28 mouse cellular contexts compared by ENCODE assay signal in genomic region chr6:15747396-15748155, GRCm38 (mm10). TPM values are rescaled to one million over a fixed set of nuclear protein-coding genes. Genes with fewer than 3 reads are reported as not detected.
A peak's percentile ranks its signal among the peaks of the same experiment; 100 is the strongest.
DNase-seq lines count a peak whose midpoint lies in the region; ATAC-seq and TF ChIP-seq lines count a peak whose summit lies in the region.
"Had no signal": no experiment of that assay in that cellular context is flagged by ENCODE, and none has a peak within 500 bp of the region (broad histone marks: within the 10 kb centered on the region; RNA-seq: fewer than 3 reads in every experiment).

No protein-coding gene starts in this region.

- peaks cover 3% of the 10 kb centered on the region for H3K4me1 ChIP-seq in thymus, adult 2 months (replicated peaks; ENCODE audit: control insufficient read depth, insufficient read depth, low read length)
- H3K4me1 ChIP-seq in kidney, embryonic 14.5 days (ENCODE audit: control insufficient read depth, insufficient read depth, low read length) = no peaks in the 10 kb centered on the region

- H3K9ac ChIP-seq in kidney, embryonic 14.5 days (ENCODE audit: low read depth, low read length) = no peak overlapping the region
- H3K9ac ChIP-seq: embryonic facial prominence, embryonic 12.5 days; forebrain, postnatal 0 days; heart, embryonic 13.5 days; hindbrain, embryonic 14.5 days; intestine, embryonic 15.5 days; limb, embryonic 13.5 days; liver, embryonic 12.5 days; neural tube, embryonic 13.5 days had no signal

- no peak overlapping the region for H3K4me2 ChIP-seq in kidney, embryonic 14.5 days (replicated peaks; ENCODE audit: low read depth, low read length)
- H3K4me2 ChIP-seq: embryonic facial prominence, embryonic 12.5 days; heart, embryonic 13.5 days; hindbrain, embryonic 14.5 days; intestine, embryonic 15.5 days; limb, embryonic 13.5 days; liver, embryonic 12.5 days; neural tube, embryonic 13.5 days had no signal

- 24% methylated on average over 5 of the region's 5 CpGs for WGBS in thymus, adult 2 months
- WGBS in kidney, embryonic 14.5 days = 94% methylated on average over 5 of the region's 5 CpGs

- peak; percentile 22 for DNase-seq in thymus, adult 2 months
- DNase-seq in thymus, adult 18-20 months = no peak
- DNase-seq in splenic B cell, adult 2 months (ENCODE audit: low read depth, low spot score) = peak; percentile 38
- no peak for DNase-seq in right cerebral cortex, postnatal 10 days (ENCODE audit: low spot score in 2 of 2)
- DNase-seq in embryo, embryonic 9.5 days (ENCODE audit: extremely low spot score) = no peak
- DNase-seq: cerebellum, adult 11 months; cerebellum, adult 9-11 months; forebrain, postnatal 0 days; gastrocnemius, postnatal 14 days; heart, adult 11 months; heart, postnatal 14 days; kidney, adult 8-10 months; kidney, postnatal 25 days; lung, adult 18-20 months; lung, postnatal 14 days; midbrain, embryonic 14.5 days; right cerebral cortex, postnatal 4 days had no signal

- no peaks in the 10 kb centered on the region for H3K36me3 ChIP-seq in thymus, adult 2 months (ENCODE audit: control insufficient read depth, insufficient read depth, low read length)
- H3K36me3 ChIP-seq in splenic B cell, adult 2 months (ENCODE audit: control insufficient read depth, insufficient read depth, low read length, poor library complexity, severe bottlenecking) = no peaks in the 10 kb centered on the region; the same call in 1 of the 2 replicates
- no peaks in the 10 kb centered on the region for H3K36me3 ChIP-seq in kidney, embryonic 14.5 days (ENCODE audit: control insufficient read depth, insufficient read depth, low read length)
- H3K36me3 ChIP-seq: embryonic facial prominence, embryonic 12.5 days; intestine, embryonic 15.5 days; liver, embryonic 12.5 days; neural tube, embryonic 13.5 days had no signal

- H3K9me3 ChIP-seq in kidney, embryonic 14.5 days (ENCODE audit: control insufficient read depth, low read length) = no peaks in the 10 kb centered on the region
- H3K9me3 ChIP-seq: embryonic facial prominence, embryonic 12.5 days; heart, embryonic 13.5 days; intestine, embryonic 15.5 days; limb, embryonic 13.5 days; liver, embryonic 12.5 days; neural tube, embryonic 13.5 days had no signal

- TF ChIP-seq POLR2A in thymus, adult 2 months (IDR thresholded peaks at IDR 0.05; ENCODE audit: control insufficient read depth, extremely low read depth, insufficient read depth, low read length, poor library complexity) = no peak

- H3K27me3 ChIP-seq in thymus, adult 2 months (ENCODE audit: control insufficient read depth, insufficient read depth, low read length) = no peaks in the 10 kb centered on the region
- no peaks in the 10 kb centered on the region for H3K27me3 ChIP-seq in splenic B cell, adult 2 months (ENCODE audit: control insufficient read depth, insufficient read depth, low read length, poor library complexity, severe bottlenecking)
- no peaks in the 10 kb centered on the region for H3K27me3 ChIP-seq in kidney, embryonic 14.5 days (ENCODE audit: control insufficient read depth, insufficient read depth, low read length)
- H3K27me3 ChIP-seq: embryonic facial prominence, embryonic 12.5 days; heart, embryonic 13.5 days; intestine, embryonic 15.5 days; limb, embryonic 13.5 days; liver, embryonic 12.5 days; neural tube, embryonic 13.5 days had no signal

- peak; percentile 44 for ATAC-seq in common myeloid progenitor, adult 5-6 weeks (replicated peaks; ENCODE audit: low read depth, poor library complexity, severe bottlenecking)
- ATAC-seq in megakaryocyte-erythroid progenitor cell, adult 5-6 weeks (replicated peaks; ENCODE audit: low FRiP score, low TSS enrichment, poor library complexity, severe bottlenecking) = no peak
- no peak for ATAC-seq in kidney, embryonic 14.5 days (ENCODE audit: low FRiP score, low TSS enrichment)
- ATAC-seq: forebrain, postnatal 0 days; intestine, embryonic 15.5 days; liver, embryonic 12.5 days had no signal

- H3K27ac ChIP-seq in thymus, adult 2 months (ENCODE audit: control insufficient read depth, insufficient read depth, low read length) = no peak overlapping the region; the same call in 1 of the 2 replicates
- H3K27ac ChIP-seq in kidney, embryonic 14.5 days (ENCODE audit: low read depth, low read length) = no peak overlapping the region
- H3K27ac ChIP-seq: embryonic facial prominence, embryonic 12.5 days; heart, embryonic 13.5 days; hindbrain, embryonic 14.5 days; intestine, embryonic 15.5 days; layer of hippocampus, adult 2 months; limb, embryonic 13.5 days; liver, embryonic 12.5 days; neural tube, embryonic 13.5 days had no signal

- no peak overlapping the region for H3K4me3 ChIP-seq in thymus, adult 2 months (ENCODE audit: control insufficient read depth, insufficient read depth, low read length)
- H3K4me3 ChIP-seq in kidney, embryonic 14.5 days (ENCODE audit: low read length) = no peak overlapping the region
- H3K4me3 ChIP-seq: embryonic facial prominence, embryonic 12.5 days; heart, embryonic 13.5 days; intestine, embryonic 15.5 days; layer of hippocampus, adult 2 months; limb, embryonic 13.5 days; liver, embryonic 12.5 days; neural tube, embryonic 13.5 days had no signal

- no peak for TF ChIP-seq CTCF in thymus, adult 2 months (IDR thresholded peaks at IDR 0.05; ENCODE audit: borderline replicate concordance, control insufficient read depth, extremely low read depth, insufficient read depth, low read length, poor library complexity)

RNA-seq across cellular contexts. Expression of gene Mdfic, which starts 27.1 kb away (rescaled TPM):
- 5.7 and 6.2 TPM in 2 replicates for polyA plus RNA-seq in thymus, adult 2 months (2012; rRNA removed)
- total RNA-seq in common myeloid progenitor, adult 5-6 weeks (2017) = 15.6 and 18.0 TPM in 2 replicates
- total RNA-seq in megakaryocyte-erythroid progenitor cell, adult 5-6 weeks (2014; fragmentation: Nextera tagmentation) = 0.11 and 0.45 TPM in 2 replicates
- 2.8 and 4.4 TPM in 2 replicates for total RNA-seq in megakaryocyte-erythroid progenitor cell, adult 5-6 weeks (2017)
- polyA plus RNA-seq in kidney, embryonic 14.5 days (2014; fragmentation: Nextera tagmentation; extraction: Ambion mirVana) = 7.2 and 7.4 TPM in 2 replicates

Comparison
In these comparisons a context has a peak if more than half of its experiments do, and no peak if none do; other contexts are left out.
1. DNase-seq: peak in thymus, adult 2 months (single experiment) and splenic B cell, adult 2 months (single experiment); none in thymus, adult 18-20 months (0 of 2), right cerebral cortex, postnatal 10 days (0 of 2) and embryo, embryonic 9.5 days (single experiment).